8 mouse cellular contexts compared by ENCODE assay signal in genomic region chrX:152151709-152152108, GRCm38 (mm10). TPM values are rescaled to one million over a fixed set of nuclear protein-coding genes. Genes with fewer than 3 reads are reported as not detected.
A peak's percentile ranks its signal among the peaks of the same experiment; 100 is the strongest.
DNase-seq lines count a peak whose midpoint lies in the region; ATAC-seq and TF ChIP-seq lines count a peak whose summit lies in the region.

No protein-coding gene starts in this region.

- no peak for TF ChIP-seq EP300 in heart, postnatal 0 days (IDR thresholded peaks at IDR 0.05; ENCODE audit: low read depth)

- DNase-seq in heart, postnatal 0 days (ENCODE audit: low spot score), result no peak
- DNase-seq in CD4-positive helper T cell, adult 2 months (ENCODE audit: low read depth, low spot score), result peak; percentile 17
- peak; percentile 72 for DNase-seq in adrenal gland, postnatal 14 days
- peak; percentile 50 for DNase-seq in embryonic facial prominence, embryonic 14.5 days (ENCODE audit: low spot score)
- DNase-seq in mesoderm, embryonic 11.5 days (ENCODE audit: low read depth, low spot score), result peak; percentile 40
- peak; percentile 17 to 42 for DNase-seq in thymus, postnatal 10 days (ENCODE audit: low spot score in 2 of 2)

- peaks cover under 1% of the 10 kb centered on the region; the same call in 1 of the 2 replicates for H3K27me3 ChIP-seq in heart, postnatal 0 days (ENCODE audit: control insufficient read depth, insufficient read depth, low read length)
- peaks cover 36% of the 10 kb centered on the region for H3K27me3 ChIP-seq in heart, embryonic 12.5 days (replicated peaks)
- H3K27me3 ChIP-seq in embryonic facial prominence, embryonic 14.5 days (replicated peaks; ENCODE audit: control insufficient read depth, insufficient read depth, low read length), result peaks cover 22% of the 10 kb centered on the region; the same call in 1 of the 2 replicates
- no peaks in the 10 kb centered on the region; the same call in 1 of the 2 replicates for H3K27me3 ChIP-seq in intestine, postnatal 0 days (replicated peaks; ENCODE audit: control insufficient read depth, insufficient read depth, low read length)

- no peak overlapping the region for H3K4me3 ChIP-seq in heart, postnatal 0 days (ENCODE audit: low read depth, low read length)
- H3K4me3 ChIP-seq in heart, embryonic 12.5 days, result no peak overlapping the region
- H3K4me3 ChIP-seq in embryonic facial prominence, embryonic 14.5 days (ENCODE audit: low read depth, low read length), result no peak overlapping the region
- H3K4me3 ChIP-seq in intestine, postnatal 0 days (ENCODE audit: low read depth, low read length), result no peak overlapping the region

- TF ChIP-seq CTCF in heart, postnatal 0 days (IDR thresholded peaks at IDR 0.05; ENCODE audit: low read depth), result peak; percentile 59
- TF ChIP-seq CTCF in intestine, postnatal 0 days (IDR thresholded peaks at IDR 0.05; ENCODE audit: low read depth), result peak; percentile 79

- H3K9ac ChIP-seq in heart, postnatal 0 days (replicated peaks; ENCODE audit: low read depth, low read length), result no peak overlapping the region
- H3K9ac ChIP-seq in heart, embryonic 12.5 days, result no peak overlapping the region
- H3K9ac ChIP-seq in embryonic facial prominence, embryonic 14.5 days (ENCODE audit: low read depth, low read length), result no peak overlapping the region
- H3K9ac ChIP-seq in intestine, postnatal 0 days (ENCODE audit: low read depth, low read length), result no peak overlapping the region

- H3K9me3 ChIP-seq in heart, postnatal 0 days (replicated peaks; ENCODE audit: control insufficient read depth, low read length), result no peaks in the 10 kb centered on the region
- no peaks in the 10 kb centered on the region for H3K9me3 ChIP-seq in heart, embryonic 12.5 days (replicated peaks)
- no peaks in the 10 kb centered on the region for H3K9me3 ChIP-seq in embryonic facial prominence, embryonic 14.5 days (ENCODE audit: control insufficient read depth, low read length)
- no peaks in the 10 kb centered on the region for H3K9me3 ChIP-seq in intestine, postnatal 0 days (ENCODE audit: control insufficient read depth)

- WGBS in heart, postnatal 0 days, result 19% methylated on average over 6 of the region's 6 CpGs
- WGBS in heart, embryonic 12.5 days, result 11% methylated on average over 6 of the region's 6 CpGs
- 12% methylated on average over 6 of the region's 6 CpGs for WGBS in embryonic facial prominence, embryonic 14.5 days
- 13% methylated on average over 6 of the region's 6 CpGs for WGBS in intestine, postnatal 0 days

- 0 out of 2 replicates have a peak, but pooled peaks cover 12% of the 10 kb centered on the region for H3K4me1 ChIP-seq in heart, postnatal 0 days (ENCODE audit: control insufficient read depth, insufficient read depth)
- H3K4me1 ChIP-seq in heart, embryonic 12.5 days (replicated peaks), result 0 out of 2 replicates have a peak, but pooled peaks cover 11% of the 10 kb centered on the region
- no peaks in the 10 kb centered on the region for H3K4me1 ChIP-seq in embryonic facial prominence, embryonic 14.5 days (ENCODE audit: control insufficient read depth, insufficient read depth, low read length)
- H3K4me1 ChIP-seq in intestine, postnatal 0 days (replicated peaks; ENCODE audit: control insufficient read depth, insufficient read depth, low read length), result no peaks in the 10 kb centered on the region

- H3K4me2 ChIP-seq in heart, postnatal 0 days (ENCODE audit: low read depth, low read length), result no peak overlapping the region
- H3K4me2 ChIP-seq in heart, embryonic 12.5 days, result no peak overlapping the region
- no peak overlapping the region for H3K4me2 ChIP-seq in embryonic facial prominence, embryonic 14.5 days (ENCODE audit: low read depth, low read length)
- H3K4me2 ChIP-seq in intestine, postnatal 0 days (replicated peaks; ENCODE audit: low read depth), result no peak overlapping the region

- ATAC-seq in heart, postnatal 0 days (ENCODE audit: insufficient read depth, low read depth), result no peak
- no peak for ATAC-seq in heart, embryonic 12.5 days (ENCODE audit: insufficient number of reproducible peaks, low FRiP score)
- ATAC-seq in embryonic facial prominence, embryonic 14.5 days (ENCODE audit: low read depth), result 0 out of 2 replicates have a peak, but pooled peaks have one; percentile 53
- ATAC-seq in intestine, postnatal 0 days, result no peak

- H3K27ac ChIP-seq in heart, postnatal 0 days (ENCODE audit: low read depth), result no peak overlapping the region
- no peak overlapping the region for H3K27ac ChIP-seq in heart, embryonic 12.5 days (ENCODE audit: poor library complexity, severe bottlenecking)
- no peak overlapping the region for H3K27ac ChIP-seq in embryonic facial prominence, embryonic 14.5 days (replicated peaks; ENCODE audit: low read depth, low read length)
- H3K27ac ChIP-seq in intestine, postnatal 0 days (ENCODE audit: low read depth, low read length), result no peak overlapping the region

- no peaks in the 10 kb centered on the region for H3K36me3 ChIP-seq in heart, postnatal 0 days (replicated peaks; ENCODE audit: control insufficient read depth, insufficient read depth, low read length)
- no peaks in the 10 kb centered on the region for H3K36me3 ChIP-seq in heart, embryonic 12.5 days
- no peaks in the 10 kb centered on the region for H3K36me3 ChIP-seq in embryonic facial prominence, embryonic 14.5 days (ENCODE audit: control insufficient read depth, insufficient read depth, low read length)
- no peaks in the 10 kb centered on the region for H3K36me3 ChIP-seq in intestine, postnatal 0 days (ENCODE audit: control insufficient read depth, insufficient read depth)

RNA-seq across cellular contexts. Expression of gene Iqsec2, which starts 7.6 kb away (rescaled TPM):
- 126 and 131 TPM in 2 replicates for total RNA-seq in heart, postnatal 0 days (2014; rRNA removed; ENCODE audit: low replicate concordance)
- polyA plus RNA-seq in heart, postnatal 0 days (2015; fragmentation: Nextera tagmentation; extraction: Ambion mirVana), result 51.7 and 54.3 TPM in 2 replicates
- polyA plus RNA-seq in heart, embryonic 12.5 days (2016; fragmentation: Nextera tagmentation; extraction: Ambion mirVana), result 22.1 and 25.0 TPM in 2 replicates
- 26.5 and 27.9 TPM in 2 replicates for total RNA-seq in adrenal gland, postnatal 14 days (2021)
- polyA plus RNA-seq in embryonic facial prominence, embryonic 14.5 days (2014; fragmentation: Nextera tagmentation; extraction: Ambion mirVana), result 4.6 and 5.6 TPM in 2 replicates
- polyA plus RNA-seq in intestine, postnatal 0 days (2015; fragmentation: Nextera tagmentation; extraction: Ambion mirVana), result 6.5 and 7.3 TPM in 2 replicates
